Mouse (Mus musculus): Measurements from ENCODE around the gene Mbd4.

The Mbd4 gene

GRCm38 (mm10) chr6:115808488-115809231, 44.5 kb downstream of the Mbd4 start, which contains the start of gene Rpl32:
TSS of gene Rpl32 (minus strand) at chr6:115808747.
- peak; percentile 89 for DNase-seq (ENCODE audit: low spot score)

GRCm38 (mm10) chr6:115808196-115808487, 45.0 kb downstream of the Mbd4 start:
- no peak for DNase-seq (ENCODE audit: low spot score)

DNA sequence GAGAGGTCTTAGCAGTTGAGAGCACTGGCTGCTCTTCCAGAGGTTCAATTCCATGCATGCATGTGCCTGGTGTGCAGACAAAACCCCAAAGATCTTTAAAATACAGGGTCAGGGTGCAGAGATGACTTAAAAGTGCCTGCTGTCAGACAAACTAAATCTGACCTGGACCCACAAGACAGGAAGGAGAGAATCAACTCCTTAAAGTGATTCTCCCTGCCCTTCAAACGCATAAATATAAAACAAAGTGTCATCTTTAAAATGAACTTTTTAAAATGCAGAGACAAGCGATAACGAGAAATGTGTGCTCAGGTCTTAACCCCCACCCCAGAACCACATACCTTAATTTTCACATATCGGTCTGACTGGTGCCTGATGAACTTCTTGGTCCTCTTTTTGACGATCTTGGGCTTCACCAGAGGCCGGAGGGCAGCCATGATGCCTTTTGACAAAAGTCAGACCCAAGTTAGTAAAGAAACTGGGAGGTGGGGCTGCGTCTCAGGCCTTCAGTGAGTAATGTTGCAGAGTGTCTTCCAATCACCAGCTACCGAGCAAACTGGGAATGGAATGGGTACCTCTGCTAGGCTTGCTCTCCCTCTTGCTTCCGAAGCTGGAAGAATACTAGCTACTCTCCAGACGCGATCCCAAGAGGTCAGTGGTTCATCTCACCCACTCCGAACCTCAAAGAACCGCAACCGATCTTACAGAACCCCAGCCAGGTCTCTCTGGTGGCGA, 45.5 kb downstream of the Mbd4 start:
- DNase-seq (ENCODE audit: low spot score), result no peak

DNA sequence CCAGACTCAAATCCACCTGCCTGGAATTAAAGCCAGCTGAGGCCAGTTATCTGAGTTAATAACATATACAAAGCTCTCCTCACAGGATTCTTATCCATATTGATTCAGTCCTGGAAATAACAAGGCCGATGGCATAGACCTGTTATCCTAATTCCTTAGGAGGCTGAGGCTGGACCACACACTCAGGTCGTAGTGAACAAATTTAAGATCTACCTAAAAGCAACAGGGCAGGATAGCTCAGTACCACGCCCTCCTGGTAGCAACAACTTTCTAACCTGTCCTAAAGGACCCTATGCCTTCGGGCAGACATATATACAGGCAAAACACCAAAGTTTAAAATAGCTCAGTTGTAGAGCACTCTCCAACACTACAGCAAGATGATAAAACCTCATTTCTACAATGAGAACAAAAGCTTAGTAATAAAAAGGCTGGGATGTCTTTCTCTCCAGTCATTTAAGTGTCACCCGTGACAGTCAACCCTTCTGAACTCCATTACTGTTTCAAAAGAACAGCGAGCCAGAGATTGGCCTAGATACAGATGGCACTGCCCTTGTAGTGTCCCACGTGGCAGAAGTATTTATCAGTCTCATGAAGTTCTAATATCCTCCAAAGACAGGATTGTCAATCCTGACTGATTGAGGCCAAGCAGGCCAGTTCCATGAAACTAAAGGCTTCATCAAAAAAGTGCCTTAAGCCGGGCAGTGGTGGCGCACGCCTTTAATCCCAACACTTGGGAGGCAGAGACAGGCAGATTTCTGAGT, 48.6 kb downstream of the Mbd4 start:
- DNase-seq (ENCODE audit: low spot score), result no peak

- peak; percentile 60 for DNase-seq (ENCODE audit: low spot score)
Observed at GRCm38 (mm10) chr6:115803541-115804382, 49.4 kb downstream of the Mbd4 start.

GRCm38 (mm10) chr6:115801811-115802210, 51.4 kb downstream of the Mbd4 start:
- DNase-seq (ENCODE audit: low spot score), result no peak

DNA sequence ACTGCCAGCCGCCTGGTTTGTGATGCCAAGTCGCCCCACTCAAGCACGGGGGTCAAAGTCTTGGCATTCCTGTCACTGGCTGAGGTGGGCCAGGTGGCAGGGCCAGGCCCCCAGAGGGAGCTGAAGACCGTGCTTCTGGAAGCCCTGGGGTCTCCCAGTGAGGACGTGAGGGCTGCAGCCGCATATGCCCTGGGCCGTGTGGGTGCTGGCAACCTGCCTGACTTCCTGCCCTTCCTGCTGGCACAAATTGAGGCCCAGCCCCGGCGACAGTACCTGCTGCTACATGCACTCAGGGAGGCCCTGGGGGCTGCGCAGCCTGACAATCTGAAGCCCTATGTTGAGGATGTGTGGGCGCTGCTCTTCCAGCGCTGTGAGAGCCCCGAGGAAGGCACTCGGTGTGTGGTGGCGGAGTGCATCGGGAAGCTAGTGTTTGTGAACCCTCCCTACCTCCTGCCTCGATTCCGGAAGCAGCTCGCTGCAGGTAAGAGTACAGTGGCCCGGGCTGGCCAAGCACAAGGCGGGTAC, 60.4 kb downstream of the Mbd4 start:
- no peak for DNase-seq (ENCODE audit: low spot score)

DNA sequence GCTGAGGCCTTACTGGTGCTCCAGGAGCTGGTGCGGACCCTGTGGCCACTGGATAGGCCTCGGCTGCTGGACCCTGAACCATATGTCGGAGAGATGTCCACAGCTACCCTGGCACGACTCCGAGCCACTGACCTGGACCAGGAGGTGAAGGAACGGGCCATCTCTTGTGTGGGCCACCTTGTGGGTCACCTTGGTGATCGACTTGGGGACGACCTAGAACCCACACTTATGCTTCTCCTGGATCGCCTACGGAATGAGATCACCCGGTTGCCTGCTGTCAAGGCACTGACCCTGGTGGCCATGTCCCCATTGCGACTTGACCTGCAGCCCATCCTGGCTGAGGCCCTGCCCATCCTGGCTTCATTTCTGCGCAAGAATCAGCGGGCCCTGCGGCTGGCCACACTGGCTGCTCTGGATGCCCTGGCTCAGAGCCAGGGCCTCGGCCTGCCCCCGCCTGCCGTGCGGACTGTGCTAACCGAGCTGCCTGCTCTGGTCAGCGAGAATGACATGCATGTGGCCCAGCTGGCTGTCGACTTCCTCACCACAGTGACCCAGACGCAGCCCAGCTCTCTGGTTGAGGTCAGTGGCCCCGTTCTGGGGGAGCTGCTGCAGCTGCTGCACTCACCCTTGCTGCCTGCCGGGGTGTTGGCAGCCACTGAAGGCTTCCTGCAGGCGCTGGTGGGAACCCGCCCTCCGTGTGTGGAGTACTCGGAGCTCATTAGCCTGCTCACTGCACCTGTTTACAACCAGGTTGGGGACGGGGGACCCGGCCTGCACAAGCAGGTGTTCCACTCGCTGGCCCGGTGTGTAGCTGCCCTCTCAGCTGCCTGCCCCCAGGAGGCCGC, 61.1 kb downstream of the Mbd4 start:
- DNase-seq (ENCODE audit: low spot score), result no peak

DNA sequence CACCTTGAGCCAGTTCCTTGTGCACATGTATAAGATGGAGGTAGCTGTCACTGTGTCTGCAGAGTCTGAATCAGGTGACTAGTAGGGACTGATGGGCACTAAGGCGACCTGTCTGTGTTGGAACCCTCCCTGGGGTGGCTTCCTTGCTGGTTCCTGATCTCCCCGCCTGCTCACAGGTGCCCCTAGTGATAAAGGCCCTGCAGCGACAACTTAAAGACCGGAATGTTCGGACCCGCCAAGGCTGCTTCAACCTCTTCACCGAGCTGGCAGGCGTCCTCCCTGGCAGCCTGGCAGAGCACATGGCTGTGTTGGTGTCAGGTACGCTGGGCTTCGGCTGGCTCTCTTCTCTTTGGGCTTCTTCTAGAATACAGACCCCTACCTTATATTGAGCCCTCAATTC, 62.2 kb downstream of the Mbd4 start:
- no peak for DNase-seq (ENCODE audit: low spot score)

All from testis, postnatal 14 days (tissue).